Mouse (Mus musculus): Measurements from ENCODE around the gene Rnd3. TPM values are rescaled to one million over a fixed set of nuclear protein-coding genes. Genes with fewer than 3 reads are reported as not detected.

Rnd3 gene
- not detected for polyA plus RNA-seq (2017; shearing (Covaris generic))

GRCm38 (mm10) chr2:51148975-51149374 lies at the start of gene Rnd3:
TSS of gene Rnd3 (minus strand) at chr2:51149111.

Data from inflammation-experienced regulatory T-cells (primary cell).